Mouse (Mus musculus) bone marrow macrophage, adult 2 months (primary cell): ENCODE measurements around the gene Lrp4.

Experiments used
- CTCF ChIP-seq: IDR thresholded peaks from 2 replicates; pipeline ENCODE4 v1.5.1; 2012; ENCODE audit warnings: low read depth, mild to moderate bottlenecking, low read length, moderate library complexity
- POLR2A ChIP-seq: IDR thresholded peaks from 2 replicates; pipeline ENCODE4 v1.6.1; 2012; ENCODE audit warnings: mild to moderate bottlenecking, low read depth, low read length, borderline replicate concordance

DNA sequence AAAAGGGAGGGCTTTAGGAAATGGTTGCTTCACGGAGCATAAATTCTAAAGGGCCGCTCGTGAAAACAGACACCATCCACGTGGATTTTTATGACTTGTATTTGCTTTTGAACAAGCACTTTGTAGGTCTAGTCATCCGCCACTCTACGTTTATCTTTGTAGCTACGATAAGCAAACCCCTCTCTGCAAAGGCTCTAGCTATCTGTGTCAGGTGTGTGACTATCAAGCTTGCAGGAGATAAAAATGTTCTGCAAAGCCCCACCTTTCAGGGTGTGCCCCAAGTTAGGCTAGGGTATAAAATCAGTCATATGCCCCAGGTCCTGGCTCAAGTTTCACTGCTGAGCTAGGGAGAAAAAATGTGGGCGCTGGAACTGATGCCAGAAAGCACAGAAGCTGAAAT, 4.7 kb upstream of the Lrp4 start:
- TF ChIP-seq CTCF, result no peak
- TF ChIP-seq POLR2A, result no peak
